Mouse (Mus musculus): ENCODE data around the gene Ksr2.
"Not testable (repeated sequence)": the region's sequence is repeated elsewhere in the genome, so short reads cannot be mapped to it uniquely, and the experiment has no call there.

The Ksr2 gene

GRCm38 (mm10) chr5:117408216-117408615 lies 5.6 kb upstream of the Ksr2 start:
- DNase-seq (ENCODE audit: low spot score in 2 of 2) = no peak

GRCm38 (mm10) chr5:117409369-117409768 lies 4.4 kb upstream of the Ksr2 start:
- no peak for DNase-seq (ENCODE audit: low spot score in 2 of 2)

- no peak for DNase-seq (ENCODE audit: low spot score in 2 of 2)
Measured at GRCm38 (mm10) chr5:117414611-117415010, 811 bp downstream of the Ksr2 start.

GRCm38 (mm10) chr5:117415011-117415912 lies 1.5 kb downstream of the Ksr2 start:
- no peak for DNase-seq (ENCODE audit: low spot score in 2 of 2)

- no peak for DNase-seq (ENCODE audit: low spot score in 2 of 2)
Measured at GRCm38 (mm10) chr5:117417442-117417841, 3.6 kb downstream of the Ksr2 start.

GRCm38 (mm10) chr5:117433501-117433900 lies 19.7 kb downstream of the Ksr2 start:
- DNase-seq (ENCODE audit: low spot score in 2 of 2) = not testable (repeated sequence)

GRCm38 (mm10) chr5:117440261-117440660 lies 26.5 kb downstream of the Ksr2 start:
- no peak for DNase-seq (ENCODE audit: low spot score in 2 of 2)

- DNase-seq (ENCODE audit: low spot score in 2 of 2) = no peak
Measured at GRCm38 (mm10) chr5:117441242-117441842, 27.5 kb downstream of the Ksr2 start.

GRCm38 (mm10) chr5:117442157-117442765 lies 28.5 kb downstream of the Ksr2 start:
- no peak for DNase-seq (ENCODE audit: low spot score in 2 of 2)

- DNase-seq (ENCODE audit: low spot score in 2 of 2) = no peak
Measured at GRCm38 (mm10) chr5:117443141-117443540, 29.3 kb downstream of the Ksr2 start.

- DNase-seq (ENCODE audit: low spot score in 2 of 2) = peak; percentile 58 to 77
Measured at GRCm38 (mm10) chr5:117443902-117444301, 30.1 kb downstream of the Ksr2 start.

- DNase-seq (ENCODE audit: low spot score in 2 of 2) = no peak
Measured at GRCm38 (mm10) chr5:117447698-117448097, 33.9 kb downstream of the Ksr2 start.

- DNase-seq (ENCODE audit: low spot score in 2 of 2) = no peak
Measured at GRCm38 (mm10) chr5:117452013-117452412, 38.2 kb downstream of the Ksr2 start.

GRCm38 (mm10) chr5:117455546-117455945 lies 41.7 kb downstream of the Ksr2 start:
- no peak for DNase-seq (ENCODE audit: low spot score in 2 of 2)

- DNase-seq (ENCODE audit: low spot score in 2 of 2) = no peak
Measured at GRCm38 (mm10) chr5:117457121-117457520, 43.3 kb downstream of the Ksr2 start.

GRCm38 (mm10) chr5:117457583-117457982 lies 43.8 kb downstream of the Ksr2 start:
- DNase-seq (ENCODE audit: low spot score in 2 of 2) = no peak

- DNase-seq (ENCODE audit: low spot score in 2 of 2) = no peak
Measured at GRCm38 (mm10) chr5:117458899-117459298, 45.1 kb downstream of the Ksr2 start.

GRCm38 (mm10) chr5:117460261-117460660 lies 46.5 kb downstream of the Ksr2 start:
- DNase-seq (ENCODE audit: low spot score in 2 of 2) = no peak

GRCm38 (mm10) chr5:117467052-117467451 lies 53.3 kb downstream of the Ksr2 start:
- no peak for DNase-seq (ENCODE audit: low spot score in 2 of 2)

- no peak for DNase-seq (ENCODE audit: low spot score in 2 of 2)
Measured at GRCm38 (mm10) chr5:117468961-117469360, 55.2 kb downstream of the Ksr2 start.

GRCm38 (mm10) chr5:117469572-117469971 lies 55.8 kb downstream of the Ksr2 start:
- no peak for DNase-seq (ENCODE audit: low spot score in 2 of 2)

GRCm38 (mm10) chr5:117481162-117481561 lies 67.4 kb downstream of the Ksr2 start:
- DNase-seq (ENCODE audit: low spot score in 2 of 2) = no peak

GRCm38 (mm10) chr5:117481586-117481985 lies 67.8 kb downstream of the Ksr2 start:
- DNase-seq (ENCODE audit: low spot score in 2 of 2) = no peak

Data from right cerebral cortex, postnatal 36 days (tissue).